Mouse (Mus musculus): ENCODE results near the gene Rnf144a.
A peak's percentile ranks its signal among the peaks of the same experiment; 100 is the strongest.

Rnf144a gene

DNA sequence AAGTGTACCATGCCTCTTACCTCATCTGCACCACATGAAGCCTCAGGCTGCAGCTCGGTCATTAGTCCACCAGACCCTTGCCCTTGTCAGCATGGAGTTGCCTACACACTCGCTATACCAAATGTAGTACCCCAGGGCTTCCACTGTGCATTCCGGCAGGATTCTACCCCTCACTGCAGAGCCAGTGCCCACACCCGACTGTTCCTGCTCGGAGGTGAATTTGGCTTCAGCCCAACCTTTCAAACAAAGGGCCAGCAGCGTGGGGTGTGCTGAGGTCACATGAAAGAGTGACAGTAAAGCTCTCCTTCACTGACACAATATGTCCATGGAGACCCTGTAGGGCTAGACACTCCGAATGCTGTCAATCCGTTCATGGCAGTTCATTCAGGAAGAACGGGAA, 6.3 kb downstream of the Rnf144a start:
- DNase-seq (ENCODE audit: low spot score): no peak

DNA sequence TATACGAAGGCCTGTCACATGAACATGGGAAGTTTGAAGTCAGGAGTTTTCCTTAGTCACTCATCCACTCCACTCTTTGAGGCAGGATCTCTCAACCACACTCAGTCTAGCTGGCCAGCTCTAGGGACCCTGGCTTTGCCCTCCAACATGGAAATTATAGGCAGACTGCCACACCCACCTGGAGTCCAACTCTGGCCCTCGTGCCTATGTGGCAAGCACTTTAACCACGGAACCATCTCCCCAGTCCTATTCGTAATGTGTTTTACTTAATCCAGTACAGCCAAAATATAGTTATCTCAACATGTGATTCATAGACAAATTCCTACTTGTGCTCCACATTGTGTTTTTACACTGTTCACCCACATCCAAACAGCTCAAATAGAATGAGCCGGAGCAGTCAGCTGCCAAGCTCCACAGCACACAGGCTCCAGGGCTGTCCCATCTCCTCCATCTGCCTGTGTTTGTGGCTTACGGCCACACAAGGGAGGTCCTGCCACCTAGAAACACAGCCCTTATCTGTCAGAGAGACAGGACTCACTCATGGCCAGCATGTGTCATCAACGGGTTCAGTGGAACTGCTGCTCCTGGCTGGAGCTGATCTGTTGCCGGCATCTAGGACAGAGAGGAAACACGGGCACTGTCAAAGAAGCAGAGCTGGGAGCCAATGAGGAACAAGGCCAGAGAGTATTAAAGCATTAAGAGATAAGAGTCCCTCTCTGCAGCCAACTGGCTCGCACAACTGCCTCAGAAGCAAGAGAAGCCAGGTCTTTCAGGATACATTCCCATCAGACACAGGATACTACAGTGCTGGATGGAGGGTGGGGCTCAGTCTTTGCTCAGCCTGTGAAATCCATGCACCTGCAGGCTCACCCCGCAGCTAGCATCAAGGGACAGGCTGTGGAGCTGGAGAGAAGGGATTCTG, 10.0 kb downstream of the Rnf144a start:
- no peak for DNase-seq (ENCODE audit: low spot score)

DNA sequence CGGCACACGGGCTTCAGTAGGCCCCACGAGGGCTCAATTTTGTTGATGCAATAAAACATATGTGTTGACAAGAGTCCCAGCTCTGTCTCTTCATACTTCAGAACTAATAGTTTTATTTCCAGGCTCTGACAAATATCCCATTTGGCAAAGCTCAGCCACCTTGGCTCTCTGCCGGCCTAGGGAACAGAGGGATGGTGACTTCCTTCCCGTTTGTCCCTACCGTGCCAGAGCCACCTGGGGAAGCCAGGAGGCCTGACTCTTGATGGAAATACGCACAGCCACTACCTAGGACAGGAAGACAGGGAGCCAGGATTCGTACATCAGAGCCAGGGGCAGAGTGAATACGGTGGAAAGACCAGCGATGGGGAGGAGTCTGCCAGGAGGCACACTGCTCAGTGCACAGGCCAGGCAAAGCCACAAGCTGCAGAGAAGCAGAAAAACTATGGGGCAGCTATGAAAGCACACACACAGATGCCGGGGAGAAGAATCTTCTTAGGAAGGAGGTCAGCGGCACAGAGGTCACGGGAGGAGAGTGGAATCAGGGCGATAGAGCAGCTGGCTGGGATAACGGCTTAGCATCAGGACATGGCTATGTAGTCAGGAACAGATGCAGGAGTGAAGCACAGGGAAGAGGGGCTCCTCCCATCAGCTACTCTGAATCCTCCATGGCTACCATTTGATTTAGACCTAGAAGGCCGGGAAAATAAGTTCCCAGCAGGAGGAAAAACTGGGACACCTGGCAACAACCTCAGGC, 11.5 kb downstream of the Rnf144a start:
- no peak for DNase-seq (ENCODE audit: low spot score)

DNA sequence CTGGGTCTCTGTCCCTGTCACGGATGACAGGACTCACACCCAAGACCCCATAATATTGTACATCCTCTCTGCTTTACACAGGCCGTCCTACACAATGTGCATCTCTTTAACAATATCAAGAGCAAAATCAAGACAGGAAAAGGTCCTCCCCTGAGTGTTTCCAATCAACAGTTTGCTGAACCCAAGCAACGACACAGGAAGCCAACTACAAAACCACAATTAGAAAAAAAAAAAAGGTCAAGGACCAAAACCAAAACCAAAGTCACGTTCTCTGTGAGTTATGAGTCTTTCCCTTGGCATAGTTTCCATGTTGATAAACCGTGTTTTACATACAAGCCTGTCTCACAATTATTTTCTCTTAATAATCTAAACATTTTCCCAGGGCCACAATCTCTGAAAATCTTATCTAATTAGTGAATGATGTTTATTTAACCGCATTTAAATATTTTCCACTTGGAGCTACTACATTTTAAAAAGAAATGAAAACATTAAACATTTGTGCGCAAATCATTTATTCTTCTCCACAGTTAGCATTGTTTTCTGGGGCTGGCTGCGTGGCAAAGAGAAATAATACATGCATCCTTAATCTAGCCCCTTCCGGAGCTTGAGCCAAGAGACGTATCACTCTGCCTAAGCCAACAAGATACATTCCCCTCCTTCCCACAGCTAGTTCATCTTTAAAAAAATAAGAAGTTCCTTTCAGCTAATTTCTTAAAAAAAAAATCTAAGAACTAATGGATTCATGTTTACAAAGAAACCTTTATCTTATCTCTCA, 13.2 kb downstream of the Rnf144a start:
- peak; percentile 72 for DNase-seq (ENCODE audit: low spot score)

DNA sequence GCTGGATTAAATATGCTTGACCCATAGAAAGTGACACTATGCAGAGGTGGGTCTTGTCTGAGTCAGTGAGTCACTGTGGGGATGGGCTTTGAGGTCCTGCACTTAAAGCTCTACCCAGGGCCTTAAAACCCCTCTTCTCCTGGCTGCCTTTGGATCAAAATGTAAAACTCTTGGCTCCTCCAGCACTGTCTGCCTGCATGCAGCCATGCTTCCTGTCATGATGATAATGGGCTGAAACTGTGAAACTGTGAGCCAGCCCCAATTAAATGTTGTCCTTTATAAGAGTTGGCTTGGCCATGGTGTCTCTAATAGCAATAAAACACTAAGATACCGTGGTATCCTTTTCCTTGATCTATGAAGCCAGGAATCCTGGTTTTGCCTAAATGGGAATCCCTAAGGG, 13.8 kb downstream of the Rnf144a start:
- DNase-seq (ENCODE audit: low spot score): peak; percentile 9

DNA sequence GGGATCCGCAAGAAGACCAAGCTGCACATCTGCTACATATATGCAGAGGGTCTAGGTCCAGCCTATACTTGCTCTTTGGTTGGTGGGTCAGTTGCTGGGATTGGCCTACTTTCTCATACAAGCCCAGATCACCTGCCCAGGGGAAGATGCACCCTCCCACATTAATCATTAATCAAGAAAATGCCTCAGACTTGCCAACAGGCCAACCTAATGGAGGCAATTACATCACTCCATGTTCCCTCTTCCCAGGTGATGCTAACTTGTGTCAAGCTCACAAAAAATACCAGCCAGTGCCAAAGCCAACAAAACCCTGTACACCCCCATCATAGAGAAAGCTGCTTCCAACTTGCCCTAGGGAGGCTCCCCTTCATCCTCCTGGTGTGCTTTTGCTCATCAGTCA, 14.3 kb downstream of the Rnf144a start:
- DNase-seq (ENCODE audit: low spot score): no peak

DNA sequence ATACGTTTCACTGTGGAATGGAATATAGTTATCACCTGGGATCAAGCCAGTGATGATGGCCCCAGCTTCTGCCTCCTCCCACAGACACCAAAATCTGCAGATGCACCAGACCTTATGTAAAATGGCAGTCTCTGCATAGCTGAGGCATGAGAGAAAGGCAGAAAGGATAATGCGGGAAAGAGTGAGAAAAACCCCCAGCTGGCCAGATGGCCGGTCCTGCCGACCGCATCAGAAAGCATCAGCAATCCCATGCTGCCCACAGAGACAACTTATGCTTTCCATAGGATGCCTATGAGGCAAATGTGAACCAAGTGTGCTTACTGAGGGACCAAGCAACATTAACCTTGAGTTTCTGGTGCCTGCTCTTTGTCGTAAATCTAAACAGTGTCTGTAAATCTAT, 15.7 kb downstream of the Rnf144a start:
- DNase-seq (ENCODE audit: low spot score): no peak

DNA sequence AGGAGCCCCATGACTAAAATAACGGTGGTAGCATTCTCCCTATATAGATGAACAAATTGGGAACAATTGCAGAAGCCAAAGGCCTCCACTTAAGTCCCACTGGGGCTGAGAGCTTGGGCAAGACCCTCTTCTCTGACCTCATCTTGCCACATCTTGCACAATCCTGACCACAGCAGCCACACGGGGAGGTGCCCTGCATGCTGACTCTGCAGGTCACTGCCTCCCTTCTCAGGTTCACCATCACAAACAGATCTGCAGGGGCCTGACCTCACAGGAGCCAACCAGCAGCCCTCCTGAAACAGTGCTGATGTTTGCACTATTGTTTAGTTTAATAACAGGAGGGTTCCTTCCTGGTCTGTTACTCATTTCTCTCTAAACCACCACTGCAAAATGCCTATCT, 16.5 kb downstream of the Rnf144a start:
- DNase-seq (ENCODE audit: low spot score): no peak

DNA sequence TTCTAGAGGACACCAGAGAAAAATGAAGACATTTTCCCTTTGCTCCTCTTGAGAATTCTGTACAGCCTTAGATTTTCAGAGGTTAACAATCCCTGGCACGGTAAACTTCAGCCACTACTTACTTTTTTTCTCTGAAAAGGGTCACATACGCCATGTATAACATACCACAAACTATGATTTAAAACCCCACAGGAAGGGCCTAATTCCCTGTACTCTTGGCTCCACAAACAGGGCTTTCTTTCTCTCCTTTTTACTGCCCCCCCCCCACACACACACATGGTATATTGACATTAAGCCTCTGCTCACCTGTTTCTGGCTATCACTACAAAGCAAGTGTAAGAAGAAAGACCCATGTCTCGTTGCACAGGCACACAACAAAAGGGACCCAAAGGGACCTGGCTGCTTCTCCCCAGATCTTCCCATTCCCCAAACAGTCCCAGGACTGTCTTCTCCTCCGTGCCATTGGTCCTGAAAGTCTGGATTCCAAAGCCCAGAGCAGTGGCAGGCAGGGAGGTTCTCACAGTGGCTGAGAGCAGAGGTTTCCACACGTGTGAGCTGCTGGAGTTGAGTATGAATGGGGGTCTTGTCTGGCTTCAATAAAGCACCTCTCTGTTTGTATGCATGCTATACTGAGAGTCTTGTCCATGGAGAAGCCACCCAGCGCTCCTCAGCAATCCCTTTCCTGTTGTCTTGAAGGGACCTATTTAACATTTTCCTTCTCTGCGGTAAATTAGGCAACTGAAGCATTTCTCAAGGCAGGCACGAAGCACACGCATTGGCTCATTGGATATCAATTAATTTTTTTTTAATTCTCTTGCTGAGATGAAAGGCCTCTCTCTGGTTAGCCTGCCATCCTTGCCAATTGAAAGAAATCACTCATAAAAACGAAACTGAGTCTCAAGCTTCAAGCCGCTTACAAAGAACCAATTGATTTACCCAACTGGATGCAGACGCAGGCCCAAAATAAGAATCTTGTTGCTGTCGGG, 20.3 kb downstream of the Rnf144a start:
- DNase-seq (ENCODE audit: low spot score): no peak

DNA sequence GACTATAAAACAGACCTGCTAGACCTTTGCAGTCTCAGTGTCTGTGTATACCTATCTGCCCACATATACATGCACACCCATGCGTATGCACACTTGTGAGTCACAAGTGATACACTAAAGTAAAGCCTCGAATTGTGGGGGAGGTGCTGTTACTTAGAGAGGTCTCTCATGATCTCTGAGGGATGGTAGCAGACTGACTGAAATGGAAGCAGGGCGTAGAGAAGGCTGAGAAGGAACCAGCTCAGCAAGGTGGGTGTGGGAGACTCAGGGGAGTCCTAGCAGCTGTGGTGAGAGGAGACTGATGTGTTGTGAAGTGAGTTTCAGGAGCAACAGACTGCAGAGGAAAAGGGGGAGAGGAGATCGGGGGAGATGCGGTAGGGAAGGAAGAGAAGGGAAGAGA, 21.8 kb downstream of the Rnf144a start:
- DNase-seq (ENCODE audit: low spot score): no peak

DNA sequence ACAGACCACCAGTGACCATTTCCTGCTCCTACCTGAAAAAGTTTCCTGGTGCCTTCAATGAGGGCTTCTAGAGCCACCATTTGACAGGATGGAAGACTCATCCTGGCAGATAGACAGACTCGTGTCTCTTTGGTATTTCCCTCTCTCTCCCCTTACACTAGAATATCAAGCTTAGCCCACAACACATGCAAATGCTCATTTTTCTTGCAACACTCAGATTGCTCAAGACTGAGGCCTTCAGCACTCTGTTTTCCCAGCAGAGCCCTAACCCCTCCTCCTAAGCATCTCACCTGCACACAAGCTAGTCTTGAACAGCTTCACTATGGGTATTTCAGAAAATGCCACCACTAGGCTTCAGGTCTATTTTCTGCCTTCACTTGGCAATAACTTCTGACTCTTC, 23.9 kb downstream of the Rnf144a start:
- no peak for DNase-seq (ENCODE audit: low spot score)

DNA sequence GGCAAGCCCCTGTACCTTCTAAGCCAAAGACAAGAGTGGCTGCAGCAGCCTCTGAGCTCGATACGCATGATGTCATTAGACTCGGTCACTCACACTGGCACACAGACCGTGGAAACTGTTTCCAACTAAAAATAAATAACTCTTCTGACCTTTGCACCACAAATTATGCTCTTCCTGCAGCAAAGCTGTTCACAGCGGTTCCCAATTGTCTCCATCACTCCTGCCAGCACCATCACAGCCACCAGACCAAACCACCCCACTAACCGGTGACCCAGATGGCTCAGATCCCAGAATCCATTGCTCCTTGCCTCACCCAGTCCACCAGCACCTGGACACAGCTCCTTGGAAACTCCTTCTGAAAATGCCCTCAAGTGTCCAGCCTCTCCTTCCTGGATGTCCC, 27.5 kb downstream of the Rnf144a start:
- DNase-seq (ENCODE audit: low spot score): no peak

DNA sequence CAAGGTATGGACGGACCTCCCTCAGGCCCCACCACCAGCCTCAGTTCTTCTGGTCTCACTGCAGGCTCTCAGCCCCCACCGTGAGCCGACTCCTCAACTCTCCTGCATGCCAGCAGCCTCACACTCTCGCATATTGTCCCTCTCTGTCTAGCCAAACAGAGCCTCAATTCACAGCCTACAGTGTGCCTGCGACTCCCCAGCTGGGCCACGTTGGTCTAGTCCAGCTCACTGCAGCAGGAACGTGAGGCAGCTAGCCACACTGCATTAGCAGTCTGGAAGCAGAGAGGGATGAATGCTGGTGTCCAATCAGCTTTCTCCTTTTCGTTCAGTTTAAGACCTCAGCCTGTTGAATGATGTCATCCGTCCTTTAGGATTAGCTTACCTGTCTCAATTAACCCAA, 28.1 kb downstream of the Rnf144a start:
- DNase-seq (ENCODE audit: low spot score): no peak

DNA sequence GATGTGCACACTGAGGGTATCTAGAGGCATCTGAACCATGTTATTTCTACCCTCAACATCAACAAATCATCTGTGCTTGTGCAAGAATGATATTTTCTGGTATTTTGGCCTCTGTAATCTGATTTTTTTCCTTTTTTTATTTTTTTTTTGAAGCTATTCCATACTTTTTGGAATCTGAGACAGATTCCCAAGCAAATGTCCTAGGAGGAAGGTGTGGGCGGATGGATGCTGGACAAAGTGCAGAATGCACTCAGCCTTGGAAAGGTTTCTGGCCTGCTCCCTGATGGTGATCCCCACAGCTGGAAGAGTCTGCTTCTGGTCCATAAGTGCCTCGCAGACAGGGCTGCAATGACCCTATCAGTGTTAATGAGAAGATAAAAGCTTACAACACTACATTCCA, 28.9 kb downstream of the Rnf144a start:
- DNase-seq (ENCODE audit: low spot score): no peak

DNA sequence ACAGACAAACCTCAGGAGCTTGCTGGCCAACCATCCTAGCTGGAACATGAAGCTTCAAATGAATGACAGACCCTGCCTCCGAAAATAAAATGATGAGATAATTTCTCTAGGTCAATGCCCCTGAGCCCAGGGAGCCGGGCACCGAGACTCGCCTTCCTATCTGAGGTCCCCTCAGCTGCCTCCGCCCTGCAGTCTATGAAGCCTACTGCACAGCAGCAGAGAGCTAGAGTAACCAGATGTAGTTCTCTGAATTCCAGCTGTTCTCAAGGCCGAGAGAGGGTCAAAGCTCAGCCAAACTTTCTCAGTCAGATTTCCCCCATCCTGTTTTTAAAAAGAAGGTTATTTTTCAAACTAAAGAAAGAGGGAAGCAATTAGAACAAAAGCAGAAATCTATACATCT, 29.3 kb downstream of the Rnf144a start:
- no peak for DNase-seq (ENCODE audit: low spot score)

DNA sequence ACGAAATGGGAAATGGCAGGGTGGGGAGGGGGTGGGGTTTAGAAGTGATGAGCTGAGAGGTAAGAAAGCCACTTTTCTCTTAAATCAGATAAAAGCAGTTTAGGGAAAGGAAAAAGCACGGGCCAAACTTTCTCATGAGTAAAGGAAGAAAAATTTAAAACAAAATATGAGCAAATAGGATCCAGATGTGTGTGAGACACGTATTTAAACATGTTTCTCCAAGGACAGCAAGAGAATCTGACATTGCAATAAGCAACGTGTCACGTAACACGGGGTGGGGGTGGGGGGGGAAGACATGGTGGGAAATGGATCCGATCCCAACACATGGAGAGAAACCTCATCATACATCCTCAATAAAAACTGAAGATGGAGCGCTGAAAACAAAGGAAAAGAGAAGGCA, 33.3 kb downstream of the Rnf144a start:
- no peak for DNase-seq (ENCODE audit: low spot score)

DNA sequence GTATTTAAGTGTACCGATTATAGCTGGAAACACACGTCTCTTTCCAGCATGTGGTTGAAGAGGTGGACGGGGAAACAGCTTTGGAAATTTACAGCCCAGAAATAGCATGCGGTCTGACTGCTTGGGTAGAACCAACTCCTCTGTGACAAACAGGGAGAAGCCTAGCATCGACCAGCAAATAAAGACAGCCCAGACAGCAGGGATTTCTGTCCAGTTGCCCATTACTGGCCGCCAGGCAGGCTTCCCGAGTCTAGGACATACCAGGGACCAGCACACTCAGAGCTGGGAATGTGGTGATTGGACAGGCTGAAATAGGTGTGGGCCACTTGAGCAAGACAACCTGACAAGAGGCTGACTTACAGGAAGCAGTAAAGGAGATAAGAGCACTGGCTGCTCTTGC, 35.3 kb downstream of the Rnf144a start:
- no peak for DNase-seq (ENCODE audit: low spot score)

DNA sequence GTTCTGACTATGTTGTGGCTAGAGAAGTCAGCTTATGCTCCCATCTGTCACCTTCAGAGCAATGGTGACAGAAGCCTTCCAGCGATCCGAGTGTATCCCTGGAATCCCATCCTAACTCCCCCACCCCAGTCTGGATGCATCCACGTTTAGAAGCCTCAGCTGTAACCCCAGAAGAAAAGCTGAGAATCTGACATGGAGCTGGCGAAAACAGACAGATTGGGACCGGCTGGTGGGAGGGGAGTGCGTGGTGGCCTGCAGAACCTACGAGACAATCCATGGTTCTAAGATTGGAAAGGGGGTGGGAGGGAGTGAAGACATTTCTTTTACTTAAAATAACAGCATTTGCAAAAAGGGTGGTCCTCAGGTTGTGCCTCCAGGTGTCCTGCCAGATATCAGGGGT, 37.4 kb downstream of the Rnf144a start:
- DNase-seq (ENCODE audit: low spot score): no peak

DNA sequence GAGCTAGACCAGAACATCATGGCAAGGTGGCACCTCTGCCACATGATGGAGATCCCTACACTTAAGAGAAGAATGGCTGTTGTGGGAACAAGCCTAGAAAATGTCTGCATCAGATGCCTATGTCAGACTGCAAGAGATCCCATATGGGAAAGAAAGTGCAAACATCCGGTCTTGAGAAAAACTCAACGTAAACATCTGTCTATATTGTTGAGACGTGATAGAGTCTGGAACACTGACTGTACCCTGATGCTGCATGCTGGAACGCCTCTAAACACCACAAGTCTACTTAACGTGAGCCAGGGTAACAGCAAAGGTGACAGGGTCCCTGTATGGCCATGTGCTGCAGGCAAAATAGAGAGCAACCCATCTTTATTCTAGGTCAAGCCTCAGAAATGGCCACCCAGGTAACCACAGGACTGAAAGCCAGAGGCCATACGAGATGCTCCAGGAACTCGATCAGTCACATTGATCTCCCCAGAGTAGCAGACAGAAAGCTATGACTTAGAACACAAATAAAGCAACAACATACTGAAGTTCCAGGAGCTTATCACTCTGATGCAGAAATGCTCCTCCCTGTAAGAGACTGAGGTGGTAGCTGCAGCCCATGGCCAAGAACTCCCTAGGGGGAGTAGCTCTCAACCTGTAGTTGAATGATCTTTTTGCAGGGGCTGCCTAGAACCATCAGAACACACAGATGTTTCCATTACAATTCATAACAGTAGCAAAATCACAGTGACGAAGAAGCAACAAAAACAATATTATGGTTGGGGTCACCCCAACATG, 38.3 kb downstream of the Rnf144a start:
- DNase-seq (ENCODE audit: low spot score): no peak

DNA sequence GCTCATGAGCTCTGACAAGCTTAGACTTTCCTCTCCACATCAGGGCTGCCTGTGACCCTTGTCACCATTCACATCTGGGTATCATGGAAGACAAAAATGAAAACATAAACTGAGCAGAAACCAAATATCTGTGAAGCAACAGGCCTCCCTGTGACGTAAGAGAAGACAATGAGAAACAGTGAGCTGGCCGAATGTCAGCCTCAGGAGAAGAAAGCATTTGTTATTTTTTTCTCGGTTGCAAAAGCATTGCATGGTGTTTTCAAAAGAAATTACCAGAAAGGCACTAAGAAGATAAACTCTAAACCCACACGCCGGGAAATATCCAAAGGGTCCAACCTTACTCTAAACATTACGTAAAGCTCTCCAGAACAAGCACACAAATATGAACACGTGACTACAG, 41.3 kb downstream of the Rnf144a start:
- DNase-seq (ENCODE audit: low spot score): no peak

DNA sequence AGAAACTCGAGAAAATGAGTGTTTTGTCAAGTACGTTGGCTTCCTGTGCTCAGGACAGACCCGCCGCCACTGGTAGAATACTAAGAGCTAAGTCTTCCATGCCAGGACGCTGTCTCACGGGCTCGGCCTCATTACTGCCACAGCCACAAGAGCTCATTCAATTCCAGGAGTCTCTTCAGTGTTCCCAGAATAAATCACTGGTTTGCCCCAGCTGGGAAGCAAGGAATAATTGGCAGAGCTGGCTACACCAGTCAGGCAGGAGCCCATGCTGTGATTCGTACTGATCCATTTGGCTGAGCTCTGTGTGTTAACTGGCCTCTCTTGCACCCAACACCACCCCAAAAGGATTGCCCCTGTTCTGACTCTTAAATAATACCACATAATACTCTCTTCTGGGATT, 45.0 kb downstream of the Rnf144a start:
- DNase-seq (ENCODE audit: low spot score): no peak

Data from T-cell, adult 2 months (primary cell).